Mouse (Mus musculus): ENCODE data around the gene Hoxb7. TPM values are rescaled to one million over a fixed set of nuclear protein-coding genes. Genes with fewer than 3 reads are reported as not detected.

The Hoxb7 gene
- total RNA-seq, 2 experiments from 2014 or later, result not detected

DNA sequence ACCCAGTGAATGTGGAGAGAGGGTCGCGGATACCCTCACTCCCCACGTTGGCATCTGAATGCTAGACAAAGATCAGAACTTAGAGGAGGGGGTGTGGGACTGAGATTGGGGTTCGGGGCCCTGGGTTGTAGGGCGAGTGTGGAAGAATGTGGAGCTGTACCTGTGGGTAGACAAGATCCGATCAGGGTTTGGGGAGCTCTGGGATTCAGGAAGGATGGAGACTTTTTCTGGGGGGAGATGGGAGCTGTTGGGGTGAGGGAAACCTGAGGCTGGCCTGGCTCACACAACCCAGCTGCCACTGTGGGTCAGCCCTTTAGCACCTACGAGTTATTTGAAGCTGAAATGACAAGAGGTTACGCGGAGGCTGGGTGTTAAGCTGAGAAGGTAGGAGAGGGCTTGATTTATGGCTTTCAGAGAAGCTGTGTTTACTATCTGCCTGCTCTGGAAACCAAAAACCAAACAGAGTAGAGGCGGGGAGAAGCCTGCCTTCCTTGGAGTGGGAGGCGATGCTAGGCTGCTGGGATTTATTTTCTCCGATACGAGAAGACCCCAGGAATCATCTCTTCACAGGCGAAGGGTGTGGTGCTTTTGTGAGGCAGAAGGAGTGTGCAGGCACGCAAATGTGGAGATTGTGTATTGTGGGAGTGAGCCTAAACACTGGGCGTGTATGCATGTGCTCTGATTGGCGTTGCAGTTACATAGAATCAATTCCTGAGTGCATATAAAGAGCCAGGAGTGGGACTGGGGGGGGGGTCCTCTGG is 47.0 kb downstream of the Hoxb7 start:
- no peak for DNase-seq (ENCODE audit: low spot score in 2 of 2)

DNA sequence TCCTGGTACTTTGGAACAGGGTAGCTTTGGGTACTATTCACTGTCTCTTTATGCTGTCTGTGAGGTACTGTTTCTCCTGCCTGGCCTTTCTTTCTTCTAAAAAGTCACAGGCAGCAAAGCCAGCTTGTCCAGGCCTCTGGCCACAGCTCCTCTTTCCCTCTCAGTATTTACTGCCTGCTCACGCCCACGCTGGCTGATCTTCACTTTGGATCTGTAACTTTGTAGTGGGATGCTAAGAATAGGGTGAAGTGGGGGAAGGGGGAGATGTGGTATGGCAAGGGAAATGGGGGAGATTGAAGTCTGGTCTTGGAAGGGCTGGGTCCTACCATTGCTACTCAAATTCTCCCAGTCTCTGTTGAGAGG is 47.6 kb downstream of the Hoxb7 start:
- no peak for DNase-seq (ENCODE audit: low spot score in 2 of 2)

DNA sequence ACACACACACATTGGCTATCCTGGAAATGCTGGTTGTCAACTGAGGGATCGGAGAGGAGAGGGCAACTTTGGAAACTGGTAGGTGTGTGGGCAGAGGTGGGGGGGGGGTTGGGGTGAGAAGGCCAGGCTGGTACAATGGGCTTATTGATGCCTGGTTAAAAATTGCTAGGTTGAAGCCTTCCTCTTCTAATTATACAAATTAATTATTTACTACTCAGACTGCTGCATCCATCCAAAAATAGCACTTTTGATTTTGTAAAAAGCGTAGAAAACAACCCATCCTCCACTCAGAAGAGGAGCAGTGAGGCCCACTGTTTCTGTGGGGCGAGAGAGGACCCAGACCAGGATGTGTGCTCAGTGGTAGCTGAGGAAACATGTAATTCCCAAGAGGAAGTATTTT is 48.6 kb downstream of the Hoxb7 start:
- DNase-seq (ENCODE audit: low spot score in 2 of 2), result no peak

DNA sequence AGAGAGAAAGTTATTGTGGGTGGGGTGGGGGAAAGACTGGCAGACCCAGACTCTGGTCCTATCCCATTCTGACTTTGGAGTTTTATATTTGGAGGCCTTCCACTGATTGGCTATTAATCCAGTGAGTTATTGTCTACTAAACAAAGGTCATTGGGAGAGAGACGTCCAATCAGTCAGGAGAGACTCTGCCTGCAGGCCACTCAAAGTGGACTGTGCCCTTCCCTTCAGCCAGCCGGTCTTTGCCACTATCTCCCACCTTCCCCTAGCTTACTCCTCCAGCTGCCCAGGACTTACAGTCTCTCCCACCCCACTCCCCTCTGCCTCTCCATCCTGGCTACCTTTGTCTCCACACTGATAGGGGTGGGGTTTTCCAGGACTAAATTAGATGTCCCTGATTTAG is 50.2 kb downstream of the Hoxb7 start:
- DNase-seq (ENCODE audit: low spot score in 2 of 2), result no peak

DNA sequence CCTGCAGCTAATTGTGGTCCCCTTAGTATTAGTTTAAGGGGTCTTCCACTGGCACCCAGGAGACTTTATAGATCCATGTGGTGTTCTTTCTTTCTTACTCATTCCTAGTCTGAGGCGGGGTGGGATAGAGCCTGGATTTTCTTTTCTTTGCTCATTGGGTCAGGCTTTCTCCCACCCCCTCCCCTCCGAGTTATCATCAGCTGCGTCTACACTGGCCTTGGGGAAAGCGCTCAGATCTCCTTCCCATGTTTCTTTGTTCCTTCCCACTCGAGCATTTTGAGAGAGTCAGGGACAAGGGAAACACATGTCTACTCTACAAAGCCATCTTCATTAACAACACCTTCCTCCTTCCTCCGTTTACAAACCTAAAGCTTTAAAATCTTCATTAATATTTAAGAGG is 50.6 kb downstream of the Hoxb7 start:
- DNase-seq (ENCODE audit: low spot score in 2 of 2), result no peak

DNA sequence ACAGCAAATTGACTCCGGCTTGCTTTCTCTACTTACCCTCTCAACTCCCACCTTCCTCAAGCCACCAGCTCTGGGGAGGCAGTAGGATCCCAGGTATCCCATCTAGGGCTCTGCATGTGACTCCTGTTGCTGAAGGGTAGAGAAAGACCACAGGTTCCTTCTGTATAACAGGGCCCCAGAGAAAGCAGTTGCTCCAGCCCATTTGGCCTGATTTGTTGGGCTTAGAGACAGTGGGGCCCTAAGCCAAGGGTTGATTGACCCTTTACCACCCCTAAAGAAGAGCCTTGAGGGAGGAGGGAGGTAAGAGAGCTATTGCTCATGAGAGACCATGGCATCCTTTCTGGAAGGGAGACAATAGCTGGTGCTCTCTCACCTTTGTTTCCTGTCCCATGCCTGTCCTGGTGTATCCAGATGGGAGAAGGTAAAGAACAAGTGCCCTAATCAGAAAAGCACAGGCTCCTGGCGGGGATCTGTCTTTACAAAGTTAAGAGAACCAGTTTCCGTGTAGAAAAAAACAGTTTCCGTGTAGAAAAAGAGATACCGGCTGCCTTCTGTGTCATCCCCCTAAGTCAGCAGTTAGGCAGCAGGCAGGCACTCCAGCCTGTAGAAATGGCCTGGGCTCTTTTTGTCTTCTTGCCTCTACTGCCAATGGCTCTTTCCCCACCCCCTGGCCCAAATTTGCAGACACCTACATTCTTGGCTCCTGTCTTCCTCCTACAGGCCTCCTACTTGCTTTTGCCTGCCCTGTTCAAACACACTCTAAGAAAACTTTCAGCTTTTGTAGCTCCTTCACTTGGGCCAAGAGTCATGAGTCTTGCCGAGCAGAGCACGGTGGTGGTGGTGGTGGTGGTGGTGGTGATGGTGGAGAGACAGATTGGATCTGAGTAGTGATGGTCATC is 52.8 kb downstream of the Hoxb7 start:
- no peak for DNase-seq (ENCODE audit: low spot score in 2 of 2)

Small RNA genes within 50 kb of the gene (microRNA-seq; reads per million reads assigned to microRNA genes)
- gene Mir10a, result 5.5 to 8.7 reads per million in 2 experiments
- 0 to 0.89 reads per million in 2 experiments for gene Mir196a-1

Other genes starting within 250 kb of the Hoxb7 start
- gene Ube2z, start 221.2 kb upstream of the Hoxb7 start, total RNA-seq (2021), result 10 to 100 TPM; 56.6 to 57.8 TPM
- 100 to 1,000 TPM; 583 to 624 TPM for gene Atp5g1, start 211.0 kb upstream of the Hoxb7 start, total RNA-seq (2021)
- gene Calcoco2, start 174.7 kb upstream of the Hoxb7 start, total RNA-seq (2021), result not detected
- under 1 TPM; 0.42 to 0.55 TPM for gene Ttll6, start 152.8 kb upstream of the Hoxb7 start, total RNA-seq (2021)
- not detected for gene Hoxb13, start 92.3 kb upstream of the Hoxb7 start, total RNA-seq (2021)
- gene Hoxb9, start 15.2 kb upstream of the Hoxb7 start, total RNA-seq (2021), result not detected
- gene Hoxb8, start 4.7 kb upstream of the Hoxb7 start, total RNA-seq (2021), result not detected
- not detected for gene Hoxb6, start 5.9 kb downstream of the Hoxb7 start, total RNA-seq (2021)
- gene Hoxb5, start 16.7 kb downstream of the Hoxb7 start, total RNA-seq (2021), result not detected
- not detected for gene Hoxb4, start 31.6 kb downstream of the Hoxb7 start, total RNA-seq (2021)
- not detected for gene Hoxb3, start 36.7 kb downstream of the Hoxb7 start, total RNA-seq (2021)
- gene Hoxb2, start 63.9 kb downstream of the Hoxb7 start, total RNA-seq (2021), result not detected
- not detected for gene Hoxb1, start 79.1 kb downstream of the Hoxb7 start, total RNA-seq (2021)
- gene Skap1, start 178.0 kb downstream of the Hoxb7 start, total RNA-seq (2021), result 1 to 10 TPM; 1.4 to 2.0 TPM

All from layer of hippocampus, postnatal 10 days (tissue).